Mouse (Mus musculus) G1E (cell line): ENCODE results near the gene Mllt6.

Source experiments
- CTCF ChIP-seq: IDR thresholded peaks from 2 replicates; pipeline ENCODE4 v1.5.1; 2012; ENCODE audit warnings: low read depth, low read length, inconsistent platforms, mixed read lengths
- POLR2AphosphoS5 ChIP-seq: IDR thresholded peaks from 2 replicates; pipeline ENCODE4 v1.6.1; 2012; ENCODE audit warnings: low read depth, low read length, inconsistent platforms; ENCODE audit not compliant: insufficient replicate concordance

- TF ChIP-seq CTCF, result no peak
- no peak for TF ChIP-seq POLR2AphosphoS5
These were observed 3.0 kb downstream of the Mllt6 start for GRCm38 (mm10) chr11:97666221-97666620.
